Mouse (Mus musculus): ENCODE results near the gene Slc39a13.
A peak's percentile ranks its signal among the peaks of the same experiment; 100 is the strongest.

Slc39a13 gene

GRCm38 (mm10) chr2:91088987-91089386 is 18.8 kb upstream of the Slc39a13 start:
- DNase-seq (ENCODE audit: low read depth) = no peak

GRCm38 (mm10) chr2:91087453-91087852 is 17.2 kb upstream of the Slc39a13 start:
- no peak for DNase-seq (ENCODE audit: low read depth)

- no peak for DNase-seq (ENCODE audit: low read depth)
Observed at GRCm38 (mm10) chr2:91086392-91087237, 16.4 kb upstream of the Slc39a13 start.

- DNase-seq (ENCODE audit: low read depth) = no peak
Observed at GRCm38 (mm10) chr2:91085494-91086391, 15.5 kb upstream of the Slc39a13 start.

GRCm38 (mm10) chr2:91084179-91084820 is 14.1 kb upstream of the Slc39a13 start:
- DNase-seq (ENCODE audit: low read depth) = no peak

- no peak for DNase-seq (ENCODE audit: low read depth)
Observed at GRCm38 (mm10) chr2:91083366-91083940, 13.2 kb upstream of the Slc39a13 start.

- DNase-seq (ENCODE audit: low read depth) = peak; percentile 71
Observed at GRCm38 (mm10) chr2:91082844-91083243, 12.6 kb upstream of the Slc39a13 start.

- no peak for DNase-seq (ENCODE audit: low read depth)
Observed at GRCm38 (mm10) chr2:91081775-91082695, 11.8 kb upstream of the Slc39a13 start, which contains the start of gene Spi1. Gene Spi1 (plus strand): TSS chr2:91082390.

GRCm38 (mm10) chr2:91080784-91081513 is 10.7 kb upstream of the Slc39a13 start:
- DNase-seq (ENCODE audit: low read depth) = no peak

- DNase-seq (ENCODE audit: low read depth) = no peak
Observed at GRCm38 (mm10) chr2:91079026-91079384, 8.8 kb upstream of the Slc39a13 start.

GRCm38 (mm10) chr2:91078314-91079025 is 8.3 kb upstream of the Slc39a13 start:
- no peak for DNase-seq (ENCODE audit: low read depth)

GRCm38 (mm10) chr2:91077957-91078313 is 7.7 kb upstream of the Slc39a13 start:
- DNase-seq (ENCODE audit: low read depth) = no peak

- DNase-seq (ENCODE audit: low read depth) = no peak
Observed at GRCm38 (mm10) chr2:91072092-91072491, 1.9 kb upstream of the Slc39a13 start.

- DNase-seq (ENCODE audit: low read depth) = no peak
Observed at GRCm38 (mm10) chr2:91071059-91071458, 842 bp upstream of the Slc39a13 start.

GRCm38 (mm10) chr2:91069306-91070000 is 764 bp downstream of the Slc39a13 start:
- DNase-seq (ENCODE audit: low read depth) = no peak

GRCm38 (mm10) chr2:91068872-91069165 is 1.4 kb downstream of the Slc39a13 start:
- DNase-seq (ENCODE audit: low read depth) = no peak

- no peak for DNase-seq (ENCODE audit: low read depth)
Observed at GRCm38 (mm10) chr2:91068162-91068871, 1.9 kb downstream of the Slc39a13 start.

- no peak for DNase-seq (ENCODE audit: low read depth)
Observed at GRCm38 (mm10) chr2:91066455-91066854, 3.8 kb downstream of the Slc39a13 start.

- DNase-seq (ENCODE audit: low read depth) = no peak
Observed at GRCm38 (mm10) chr2:91065544-91065943, 4.7 kb downstream of the Slc39a13 start.

All from c-Kit-positive CD71-negative TER-119-negative erythroid progenitor cells, embryonic 14.5 days (primary cell).